Mouse (Mus musculus): Measurements from ENCODE around the gene Birc6.
"Not testable (repeated sequence)": the region's sequence is repeated elsewhere in the genome, so short reads cannot be mapped to it uniquely, and the experiment has no call there.

The Birc6 gene

DNA sequence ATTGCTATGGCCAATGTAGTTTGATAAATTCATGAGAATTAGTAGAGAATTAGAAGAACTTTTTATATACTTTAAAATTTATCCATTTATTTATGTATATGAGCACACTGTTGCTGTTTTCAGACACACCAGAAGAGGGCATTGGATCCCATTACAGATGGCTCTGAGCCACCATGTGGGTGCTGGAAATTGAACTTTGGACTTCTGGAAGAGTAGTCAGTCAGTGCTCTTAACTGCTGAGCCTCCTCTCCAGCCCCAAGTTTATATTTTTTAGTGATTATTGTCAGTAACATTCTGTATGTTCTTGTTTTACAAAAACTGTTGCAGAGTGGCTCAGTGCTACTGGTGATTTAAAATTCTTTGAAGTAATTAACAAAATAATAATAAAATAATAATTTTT lies 36.1 kb downstream of the Birc6 start:
- DNase-seq = no peak

DNA sequence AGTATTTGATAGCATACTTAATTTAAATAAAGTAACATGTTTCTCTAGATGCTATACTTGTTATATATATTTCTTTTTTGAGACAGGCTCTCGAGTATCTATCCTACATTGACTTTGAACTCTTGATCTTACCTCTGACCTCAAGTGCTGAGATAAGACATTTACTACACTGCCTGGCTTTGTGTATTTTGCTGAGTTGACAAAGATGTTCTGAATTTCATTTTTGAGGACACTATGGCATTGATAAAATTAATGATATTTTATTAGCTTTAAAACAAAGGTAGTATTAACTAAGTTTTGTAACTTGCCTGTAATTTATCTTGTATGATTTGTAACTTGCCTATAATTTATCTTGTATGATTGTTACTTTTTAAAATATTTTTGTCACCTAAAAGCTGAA lies 41.1 kb downstream of the Birc6 start:
- no peak for DNase-seq

DNA sequence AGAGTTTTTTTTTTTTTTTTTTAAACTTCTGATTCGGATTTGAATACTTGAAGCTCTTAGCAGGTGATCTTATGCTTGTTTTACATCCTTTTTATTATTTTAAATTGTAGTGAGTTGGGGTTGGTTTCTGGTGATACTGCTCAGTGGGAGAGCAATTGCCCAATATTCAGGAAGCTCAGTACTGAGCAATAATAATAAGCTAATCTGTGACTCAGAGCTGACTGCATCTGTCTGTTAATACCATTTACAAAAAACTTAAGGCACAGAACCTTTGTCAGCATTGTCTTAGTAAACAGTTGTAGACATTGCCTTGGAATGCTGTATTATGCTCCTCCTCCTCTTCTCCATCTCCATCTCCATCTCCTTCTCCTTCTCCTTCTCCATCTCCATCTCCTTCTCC lies 42.5 kb downstream of the Birc6 start:
- DNase-seq = no peak

DNA sequence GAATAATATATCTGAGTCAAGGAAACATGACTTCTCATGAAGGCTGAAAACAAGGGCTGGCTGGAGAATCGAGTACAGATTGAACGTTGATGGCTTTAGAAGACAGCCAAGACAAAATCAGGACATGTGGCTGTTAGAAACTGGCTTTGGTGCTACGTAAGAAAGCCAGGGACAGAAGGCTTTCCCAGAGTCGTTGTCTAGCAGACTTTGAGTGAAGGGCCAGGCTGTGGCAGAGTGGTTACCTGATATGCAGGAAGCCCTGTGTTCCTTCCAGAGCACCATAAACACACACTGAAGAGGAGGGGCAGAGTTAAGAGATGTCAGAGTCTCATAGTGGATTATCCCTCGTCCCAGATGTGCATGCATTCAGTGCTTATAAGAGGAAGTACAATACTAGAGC lies 49.1 kb downstream of the Birc6 start:
- no peak for DNase-seq

DNA sequence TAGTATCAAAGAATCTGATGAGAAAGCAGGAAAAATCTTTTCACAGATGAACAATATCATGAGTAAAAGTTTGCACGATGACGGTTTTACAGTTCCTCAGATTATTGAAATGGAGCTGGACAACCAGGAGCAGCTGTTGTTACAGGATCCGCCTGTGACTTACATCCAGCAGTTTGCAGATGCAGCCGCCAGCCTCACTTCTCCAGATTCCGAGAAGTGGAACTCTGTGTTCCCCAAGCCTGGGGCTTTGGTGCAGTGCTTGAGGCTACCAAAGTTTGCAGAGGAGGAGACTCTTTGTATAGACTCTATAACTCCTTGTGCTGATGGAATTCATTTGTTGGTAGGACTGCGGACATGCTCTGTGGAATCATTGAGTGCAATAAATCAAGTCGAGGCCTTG lies 51.5 kb downstream of the Birc6 start:
- DNase-seq = no peak

DNA sequence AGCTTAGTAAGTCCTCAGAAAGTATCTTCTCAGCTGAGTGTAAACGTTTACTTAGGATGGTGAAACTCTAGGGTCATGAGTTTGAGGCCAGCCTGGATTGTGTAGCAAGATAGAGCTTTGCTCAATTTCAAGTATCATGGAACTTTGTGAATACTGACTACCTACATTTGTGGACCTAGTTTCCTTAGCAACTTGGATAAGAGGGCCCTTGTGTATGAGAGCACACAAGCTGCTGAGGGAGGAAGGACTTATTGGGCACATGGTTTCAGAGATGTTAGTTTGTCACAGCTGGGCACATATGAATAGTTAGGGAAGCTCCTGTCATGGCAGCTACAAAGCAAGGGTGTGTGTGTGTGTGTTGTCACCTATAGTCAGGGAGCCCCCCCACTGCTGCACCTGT lies 52.6 kb downstream of the Birc6 start:
- DNase-seq = no peak

DNA sequence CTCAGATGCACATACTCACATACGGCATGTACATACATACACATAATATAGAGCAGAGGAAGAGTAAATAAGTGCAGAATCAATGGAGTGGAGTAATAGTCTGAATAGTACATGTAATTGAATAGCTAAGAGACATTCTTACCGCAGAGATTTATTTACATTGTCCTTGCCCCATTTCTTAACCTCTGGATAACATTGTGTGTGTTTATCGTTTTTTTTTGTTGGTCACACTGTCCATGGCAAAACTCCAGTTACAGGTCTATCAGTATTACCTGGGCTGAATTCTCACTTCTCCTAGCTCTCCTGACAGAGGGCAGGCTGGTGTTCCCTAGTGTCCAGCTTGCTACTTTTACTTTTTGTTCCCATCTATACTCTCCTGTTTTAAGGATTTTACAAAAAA lies 58.7 kb downstream of the Birc6 start:
- DNase-seq = no peak

DNA sequence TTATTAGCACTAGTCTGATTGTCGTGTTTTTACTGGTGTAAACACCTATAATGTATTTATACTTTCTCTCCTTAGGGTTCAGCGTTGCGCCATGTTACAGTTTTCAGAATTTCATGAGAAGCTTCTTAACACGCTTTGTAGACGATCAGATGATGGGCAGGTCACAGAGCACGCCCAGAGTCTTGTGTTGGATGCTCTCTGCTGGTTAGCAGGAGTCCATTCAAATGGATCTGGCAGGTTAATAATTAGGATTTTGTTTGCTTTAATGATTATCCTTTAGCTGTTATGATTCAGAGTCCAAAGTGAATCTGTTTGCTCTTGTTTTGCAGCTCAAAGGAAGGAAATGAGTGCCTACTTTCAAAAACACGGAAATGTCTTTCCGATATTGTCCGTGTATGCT lies 70.8 kb downstream of the Birc6 start:
- DNase-seq = no peak

DNA sequence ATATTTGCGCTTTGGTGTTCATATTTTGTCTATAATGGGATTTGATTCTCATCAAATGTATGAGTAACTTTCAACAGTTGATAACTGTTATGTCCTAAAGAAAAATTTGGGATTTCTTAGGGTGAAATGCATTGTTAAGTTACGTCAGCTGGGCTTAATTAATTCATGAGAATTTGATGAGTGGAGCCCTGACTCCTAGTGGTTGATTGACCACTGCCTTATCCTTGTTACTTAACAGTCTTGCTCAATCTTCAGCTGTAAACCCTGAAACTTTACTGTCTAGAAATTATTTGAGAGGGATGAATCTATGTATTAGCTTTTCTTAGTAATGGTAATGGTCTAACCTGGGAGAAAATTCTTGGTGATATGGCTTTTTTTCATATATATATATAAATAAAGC lies 71.3 kb downstream of the Birc6 start:
- DNase-seq = no peak

DNA sequence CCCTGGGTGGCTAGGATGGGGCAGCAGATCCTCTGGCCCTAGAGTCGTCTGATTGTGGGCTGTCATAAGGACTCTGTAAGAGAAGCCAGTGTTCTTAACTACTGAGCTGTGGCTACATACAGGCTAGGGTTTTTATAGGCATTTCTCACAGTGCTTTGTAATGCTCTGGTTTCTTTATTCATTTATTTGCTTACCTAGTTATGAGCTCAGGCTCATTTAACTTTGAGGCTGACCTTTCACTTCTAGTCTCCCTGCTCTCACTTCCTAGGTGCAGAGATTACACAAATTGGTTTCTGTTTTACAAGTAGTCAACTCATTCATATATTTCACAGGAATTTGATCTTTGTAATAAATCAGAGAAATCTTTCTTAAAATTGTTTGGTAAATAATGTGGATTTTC lies 73.1 kb downstream of the Birc6 start:
- no peak for DNase-seq

DNA sequence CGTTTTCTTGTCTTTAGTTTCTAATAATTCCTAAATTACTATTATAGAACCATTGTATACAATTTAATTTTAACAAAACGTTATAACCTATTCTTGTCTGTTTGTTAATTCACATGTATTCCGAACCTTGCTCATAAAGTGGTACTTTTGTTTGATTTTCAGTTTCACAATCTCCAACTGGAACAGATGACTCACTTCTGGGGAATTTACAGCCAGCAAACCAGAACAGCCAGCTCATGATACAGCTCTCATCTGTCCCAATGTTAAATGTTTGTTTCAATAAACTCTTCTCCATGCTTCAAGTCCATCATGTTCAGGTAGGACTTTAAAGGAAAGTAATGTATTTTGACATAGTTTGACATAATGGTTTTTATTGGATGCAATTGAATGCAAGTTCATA lies 102.7 kb downstream of the Birc6 start:
- DNase-seq = no peak

DNA sequence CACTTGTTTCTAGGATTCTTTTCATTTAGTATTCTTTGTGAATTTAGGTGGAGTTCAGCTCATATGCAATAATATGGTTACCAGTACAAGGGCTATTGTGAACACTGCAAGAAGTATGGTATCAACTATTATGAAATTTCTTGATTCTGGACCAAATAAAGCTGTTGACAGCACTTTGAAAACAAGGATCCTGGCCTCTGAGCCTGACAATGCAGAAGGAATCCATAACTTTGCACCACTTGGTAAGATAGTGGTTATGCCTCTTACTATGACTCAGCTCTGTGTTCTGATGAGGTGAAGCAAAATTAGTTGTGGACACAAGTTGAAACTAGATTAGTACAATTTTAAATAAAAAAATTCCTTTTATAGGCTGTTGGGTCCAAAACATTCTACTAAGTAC lies 114.3 kb downstream of the Birc6 start:
- no peak for DNase-seq

DNA sequence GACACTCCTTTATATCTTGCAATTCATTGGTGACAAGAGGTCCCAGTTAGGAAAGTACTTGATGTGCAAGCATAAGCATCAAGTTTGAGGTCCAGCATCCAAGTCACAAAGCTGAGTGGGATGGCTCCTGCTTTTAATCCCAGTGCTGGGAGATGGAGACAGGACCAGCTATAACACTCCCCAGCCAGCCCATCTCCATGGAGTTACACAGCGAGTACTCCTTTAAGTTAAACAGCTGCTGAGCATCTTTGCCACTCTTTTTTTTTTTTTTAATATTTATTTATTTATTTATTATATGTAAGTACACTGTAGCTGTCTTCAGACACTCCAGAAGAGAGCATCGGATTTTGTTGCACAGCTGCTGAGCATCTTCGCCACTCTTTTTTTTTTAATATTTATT lies 130.3 kb downstream of the Birc6 start:
- no peak for DNase-seq

DNA sequence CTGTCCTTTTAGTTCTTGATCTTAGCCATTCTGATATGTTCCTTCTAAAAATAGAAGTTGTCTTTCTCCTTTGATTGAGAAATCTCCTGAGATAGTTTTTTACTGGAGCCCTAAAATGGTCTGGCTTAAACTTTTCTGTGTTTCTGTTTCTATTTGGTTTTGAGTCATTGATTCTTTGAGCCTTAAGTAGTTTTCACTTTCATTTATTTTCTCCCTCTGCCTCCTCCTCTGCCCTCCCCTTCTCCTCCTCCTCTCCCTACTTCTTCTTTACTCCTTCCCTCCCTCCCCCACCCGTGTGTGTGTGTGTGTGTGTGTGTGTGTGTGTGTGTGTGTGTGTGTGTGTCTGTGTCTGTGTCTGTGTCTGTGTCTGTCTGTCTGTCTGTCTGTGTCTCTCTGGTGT lies 139.9 kb downstream of the Birc6 start:
- no peak for DNase-seq

DNA sequence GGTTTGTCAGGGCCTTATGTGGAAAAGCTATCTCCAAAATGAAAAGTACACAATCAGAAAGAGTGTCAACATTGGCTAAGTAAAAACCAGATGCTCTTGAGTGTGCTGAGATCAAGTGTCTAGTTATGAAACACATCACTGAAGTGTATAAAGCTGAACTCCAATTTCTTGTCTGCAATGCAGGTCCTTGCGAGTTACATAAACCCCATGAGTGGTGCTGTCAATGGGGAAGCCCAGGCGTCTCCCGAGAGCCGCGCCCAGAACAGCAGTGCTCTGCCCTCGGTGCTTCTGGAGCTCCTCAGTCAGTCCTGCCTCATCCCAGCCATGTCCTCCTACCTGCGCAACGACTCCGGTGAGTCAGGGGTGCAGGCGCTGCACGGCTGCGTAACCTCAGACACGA lies 141.9 kb downstream of the Birc6 start:
- DNase-seq = no peak

DNA sequence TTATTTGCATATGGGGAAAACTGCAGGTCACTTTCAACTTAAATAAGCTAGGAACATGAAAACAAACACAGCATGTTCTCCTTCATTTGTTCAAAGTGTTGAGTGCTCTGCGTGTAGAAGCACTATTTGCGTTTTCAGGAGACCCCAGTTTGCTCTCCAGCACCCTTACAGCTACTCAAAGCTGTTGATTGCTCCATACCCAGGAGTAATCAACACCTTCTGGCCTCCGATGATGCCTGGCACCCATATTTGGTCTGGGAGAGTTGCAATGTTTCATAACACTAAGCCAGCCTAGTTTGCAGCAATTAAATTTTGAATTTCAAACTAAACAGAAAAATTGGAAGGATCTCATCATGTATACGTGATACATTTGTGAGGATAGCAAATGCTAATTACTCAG lies 144.4 kb downstream of the Birc6 start:
- no peak for DNase-seq

DNA sequence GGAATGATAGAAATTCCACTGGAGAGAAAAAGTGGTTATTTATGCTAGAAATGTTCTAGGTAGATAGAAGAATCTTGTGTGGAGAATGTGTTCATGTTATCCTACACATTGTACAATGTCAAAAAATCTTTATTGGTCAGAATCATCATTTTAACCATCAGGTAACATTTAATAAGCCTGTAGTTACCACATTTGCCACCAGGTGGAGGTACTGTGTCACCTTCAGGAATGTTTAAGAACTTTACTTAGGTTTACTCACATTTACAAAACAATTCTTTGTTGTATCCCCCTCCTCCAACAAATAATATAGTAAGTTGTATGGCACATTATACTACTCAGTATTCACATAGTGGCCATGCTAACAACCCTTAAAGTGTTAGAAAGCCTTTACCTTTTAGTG lies 145.2 kb downstream of the Birc6 start:
- no peak for DNase-seq

DNA sequence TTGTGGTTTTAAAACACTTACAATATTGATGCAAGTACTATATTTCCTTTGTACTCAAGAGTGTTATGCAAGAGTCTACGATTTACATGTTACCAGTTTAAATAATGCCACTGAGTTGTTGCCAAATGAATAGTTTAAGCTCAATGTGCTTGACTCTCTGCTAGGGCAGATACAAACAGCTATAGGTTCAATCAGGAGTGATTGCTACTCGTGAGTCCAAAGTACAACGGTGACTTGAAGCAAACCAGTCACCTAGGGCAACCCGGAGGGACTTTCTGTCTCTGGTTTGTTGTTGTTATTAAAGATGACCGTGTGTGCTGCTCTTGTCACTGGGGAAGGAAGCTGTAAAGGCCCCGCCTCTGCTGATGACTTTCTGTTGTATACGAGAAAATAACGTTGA lies 150.0 kb downstream of the Birc6 start:
- no peak for DNase-seq

DNA sequence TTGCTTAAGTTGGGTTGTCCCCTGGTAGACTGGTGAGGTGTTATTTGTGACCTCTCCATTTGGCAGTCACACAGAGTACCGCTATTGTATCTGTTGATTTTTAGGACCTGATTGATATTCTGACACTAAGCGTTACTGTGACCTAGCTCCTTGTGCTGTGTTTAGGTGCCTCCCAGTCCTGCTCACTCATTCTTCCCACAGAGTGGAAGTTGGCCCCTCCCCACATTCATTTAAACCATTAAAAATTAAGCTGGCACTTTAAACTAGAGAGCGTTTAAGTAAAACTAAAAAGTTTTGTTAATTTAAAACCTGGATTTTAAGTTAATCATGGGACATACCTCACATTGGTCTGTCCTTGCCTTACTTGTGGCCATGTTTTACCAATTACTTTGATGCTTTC lies 156.8 kb downstream of the Birc6 start:
- no peak for DNase-seq

DNA sequence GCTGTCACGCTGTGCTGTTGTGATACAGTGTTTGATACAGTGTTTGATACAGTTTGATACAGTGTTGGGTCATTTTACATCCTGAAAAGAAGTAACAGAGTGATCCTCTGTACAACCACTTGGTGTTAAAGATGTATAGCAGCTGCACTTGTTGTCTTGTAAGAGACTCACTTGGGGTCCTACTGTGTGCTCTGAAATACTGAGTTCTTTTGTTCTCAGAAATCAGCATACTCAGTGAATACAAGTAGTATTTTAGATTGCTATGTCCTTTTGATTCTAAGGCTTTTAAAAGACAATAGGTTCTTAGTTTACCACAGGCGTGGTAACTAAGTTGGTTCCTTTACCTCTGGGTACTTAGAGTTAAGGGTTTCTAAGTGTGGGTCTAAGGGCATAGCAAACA lies 160.5 kb downstream of the Birc6 start:
- no peak for DNase-seq

DNA sequence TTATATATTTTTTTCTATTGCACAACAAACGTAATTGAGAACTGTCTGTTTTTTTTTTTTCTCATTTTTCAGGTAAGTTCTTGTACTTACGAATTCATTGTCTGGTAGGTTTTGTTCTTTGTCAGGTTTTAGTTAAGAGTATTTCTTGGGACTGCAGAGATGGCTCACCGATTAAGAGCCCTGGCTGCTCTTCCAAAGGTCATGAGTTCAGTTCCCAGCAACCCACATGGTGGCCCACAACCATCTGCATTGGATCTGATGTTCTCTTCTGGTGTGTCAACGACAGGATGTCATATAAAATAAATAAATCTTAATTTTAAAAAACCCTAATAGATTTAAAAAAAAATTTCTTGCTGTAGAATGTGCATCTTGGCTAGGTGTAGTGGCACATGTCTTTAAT lies 161.3 kb downstream of the Birc6 start:
- DNase-seq = no peak

DNA sequence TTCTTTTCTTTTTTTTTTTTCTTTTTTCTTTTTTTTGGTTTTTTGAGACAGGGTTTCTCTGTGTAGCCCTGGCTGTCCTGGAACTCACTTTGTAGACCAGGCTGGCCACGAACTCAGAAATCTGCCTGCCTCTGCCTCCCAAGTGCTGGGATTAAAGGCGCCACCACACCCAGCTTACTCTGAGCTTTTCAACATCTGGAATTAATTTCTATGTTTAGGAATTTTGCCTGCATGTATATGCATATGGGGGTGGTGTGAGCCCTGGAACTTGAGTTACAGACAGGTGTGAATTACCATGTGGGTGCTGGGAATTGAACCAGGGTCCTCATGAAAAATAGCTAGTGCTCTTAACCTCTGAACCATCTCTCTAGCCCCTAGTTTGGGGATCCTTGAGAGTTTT lies 173.6 kb downstream of the Birc6 start:
- not testable (repeated sequence) for DNase-seq

DNA sequence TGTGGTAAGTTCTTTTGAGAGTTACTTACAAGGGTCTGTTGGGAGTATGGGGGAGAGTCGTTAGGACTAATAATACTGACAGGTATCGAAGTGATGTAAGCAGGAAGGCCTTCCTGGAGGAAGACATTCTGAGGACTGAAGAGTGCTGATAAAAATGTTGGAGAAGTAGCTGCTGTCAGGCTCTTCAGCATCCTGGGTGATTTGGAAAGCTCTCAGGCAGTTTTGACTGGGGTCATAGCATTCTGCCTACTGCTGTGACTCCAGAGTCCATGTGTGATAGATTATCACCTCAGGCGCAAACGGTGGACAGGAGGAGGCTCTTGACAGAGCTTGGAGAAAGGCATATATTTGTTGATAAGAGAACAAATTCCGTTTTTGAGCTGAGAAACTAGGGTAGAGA lies 177.4 kb downstream of the Birc6 start:
- DNase-seq = no peak

DNA sequence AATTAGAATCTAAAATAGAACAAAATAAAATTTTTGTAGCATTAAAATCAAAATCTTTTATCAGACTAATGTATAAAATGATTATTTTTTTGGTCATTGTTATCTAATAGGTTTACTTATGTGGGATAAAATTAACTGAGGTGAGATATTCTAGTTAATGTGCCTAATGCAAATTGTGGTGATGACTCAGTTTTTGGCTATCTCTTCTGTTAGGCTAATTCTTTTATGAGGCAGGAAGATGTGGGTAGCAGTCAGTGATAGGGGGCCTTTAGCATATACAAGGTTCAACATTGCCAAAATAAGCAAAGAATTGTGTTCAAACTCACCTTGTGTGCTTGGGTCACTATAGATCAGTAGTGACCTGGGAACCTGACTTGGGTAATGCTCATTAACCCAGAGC lies 178.5 kb downstream of the Birc6 start:
- no peak for DNase-seq

DNA sequence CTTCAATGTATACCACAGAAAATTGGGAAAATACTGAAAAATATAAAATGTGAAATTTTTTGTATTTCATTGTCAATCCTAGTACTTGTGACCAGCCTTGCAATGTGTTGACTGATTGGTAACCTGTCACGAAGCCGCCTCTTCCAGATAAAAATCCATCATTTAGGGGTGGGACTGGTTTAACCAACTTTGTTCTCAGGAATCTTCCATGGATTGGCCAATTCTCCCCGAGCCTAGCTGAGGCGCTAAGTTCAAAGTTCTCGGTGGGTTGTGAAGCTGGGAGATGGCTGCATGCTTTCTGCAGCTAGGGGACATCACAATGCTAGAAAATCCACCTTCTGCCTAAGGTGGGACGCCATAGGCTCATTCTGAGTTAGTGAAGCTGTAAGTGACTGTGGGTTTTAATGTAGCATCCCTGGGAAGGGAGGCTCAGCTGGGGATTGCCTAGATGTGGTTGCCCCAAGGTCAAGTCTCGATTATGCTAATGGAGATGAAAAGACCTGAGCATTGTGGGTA lies 179.6 kb downstream of the Birc6 start:
- DNase-seq = no peak

DNA sequence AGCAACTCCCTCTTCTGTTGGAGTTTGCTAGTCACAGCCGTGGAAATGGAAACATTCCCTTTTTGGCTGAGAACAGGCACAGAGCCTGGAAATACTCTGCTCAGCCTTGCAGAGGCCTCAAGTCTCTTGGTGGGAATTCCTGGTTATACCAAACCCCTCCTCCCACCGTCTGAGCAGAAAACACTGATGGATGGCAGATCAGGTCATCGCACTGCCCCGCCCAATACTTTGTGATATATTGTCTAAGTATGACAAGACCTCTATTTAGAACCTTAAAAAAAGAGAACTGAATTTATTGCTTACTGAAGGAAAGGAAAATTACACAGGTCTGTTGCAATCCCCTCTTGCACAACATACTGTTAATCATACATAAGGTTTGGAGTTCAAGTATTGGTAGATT lies 182.6 kb downstream of the Birc6 start:
- DNase-seq = no peak
